Mouse (Mus musculus) forebrain, postnatal 0 days (tissue): ENCODE results near the gene Tnni1. TPM values are rescaled to one million over a fixed set of nuclear protein-coding genes. Genes with fewer than 3 reads are reported as not detected.

Experiments used
- ATAC-seq: fragments of 200-750 bp; cut with Nextera tagmentation; 2 replicates; pipeline ENCODE4 v1.8.0; 2017; ENCODE audit warnings: mild to moderate bottlenecking, moderate library complexity
- DNase-seq: peaks from one replicate; pipeline ENCODE4 v3.0.0-alpha.2; 2015
- H3K27ac ChIP-seq: fragments of 300-500 bp; sonication (generic); 2 replicates; pipeline ENCODE4 v1.5.1; 2014; ENCODE audit warnings: low read depth, mild to moderate bottlenecking, antibody characterized with exemption, low read length, moderate library complexity, mixed read lengths
- H3K27me3 ChIP-seq: fragments of 300-500 bp; sonication (generic); 2 replicates; pipeline ENCODE4 v1.6.1; 2014; ENCODE audit warnings: mild to moderate bottlenecking, low read length, mixed read lengths; ENCODE audit not compliant: insufficient read depth
- H3K36me3 ChIP-seq: fragments of 300-500 bp; sonication (generic); 2 replicates; pipeline ENCODE4 v1.6.1; 2014; ENCODE audit warnings: mild to moderate bottlenecking, moderate library complexity; ENCODE audit not compliant: insufficient read depth
- H3K4me1 ChIP-seq: fragments of 300-500 bp; sonication (generic); 2 replicates; pipeline ENCODE4 v1.6.1; 2014; ENCODE audit warnings: antibody characterized with exemption; ENCODE audit not compliant: insufficient read depth
- H3K4me2 ChIP-seq: fragments of 300-500 bp; sonication (generic); 2 replicates; pipeline ENCODE4 v1.6.1; 2014; ENCODE audit warnings: low read depth, mild to moderate bottlenecking, moderate library complexity
- H3K4me3 ChIP-seq: fragments of 300-500 bp; sonication (generic); 2 replicates; pipeline ENCODE4 v1.5.1; 2014; ENCODE audit warnings: low read depth, low read length, mixed read lengths
- H3K9ac ChIP-seq: fragments of 300-500 bp; sonication (generic); 2 replicates; pipeline ENCODE4 v1.6.1; 2014; ENCODE audit warnings: mild to moderate bottlenecking
- H3K9me3 ChIP-seq: fragments of 300-500 bp; sonication (generic); 2 replicates; pipeline ENCODE4 v1.6.1; 2016; ENCODE audit warnings: low read length
- CTCF ChIP-seq: sonication (generic); IDR thresholded peaks from 2 replicates; pipeline ENCODE4 v1.5.1; 2016; ENCODE audit warnings: antibody characterized with exemption, control low read depth, low read depth
- WGBS: fragments of 180-500 bp; shearing (Covaris S2); extraction: QIAGEN DNeasy Blood & Tissue Kit; methylation state at CpG from one replicate; pipeline ENCODE4 v1.1.7; 2014; 5-methylcytosine and 5-hydroxymethylcytosine counted together
- polyA plus RNA-seq: library from polyadenylated mRNA; unstranded; fragments of >200 nt; fragmentation: Nextera tagmentation; extraction: Ambion mirVana; gene quantifications from 2 replicates; pipeline ENCODE4 v1.2.1, GENCODE M21; 2015
- total RNA-seq: library from RNA; depleted of rRNA; stranded (reverse); fragments of >200 nt; gene quantifications from 2 replicates; pipeline ENCODE4 v1.2.3, GENCODE M21; 2014

Gene Tnni1
- total and polyA plus RNA-seq, 2 experiments from 2014 or later: 0.19 to 0.48 TPM

- no peaks in the 10 kb centered on the region for H3K4me1 ChIP-seq
- no peak overlapping the region for H3K9ac ChIP-seq
- no peak overlapping the region for H3K4me3 ChIP-seq
- H3K4me2 ChIP-seq: no peak overlapping the region
- H3K9me3 ChIP-seq: no peaks in the 10 kb centered on the region
- no peak overlapping the region for H3K27ac ChIP-seq
- DNase-seq (no peak), ATAC-seq (no peak)
- H3K27me3 ChIP-seq: no peaks in the 10 kb centered on the region
- WGBS: 86% methylated on average over 6 of the region's 6 CpGs
- no peaks in the 10 kb centered on the region for H3K36me3 ChIP-seq
- no peak for TF ChIP-seq CTCF
Observed at GRCm38 (mm10) chr1:135844481-135844880, 65.2 kb downstream of the Tnni1 start.

DNA sequence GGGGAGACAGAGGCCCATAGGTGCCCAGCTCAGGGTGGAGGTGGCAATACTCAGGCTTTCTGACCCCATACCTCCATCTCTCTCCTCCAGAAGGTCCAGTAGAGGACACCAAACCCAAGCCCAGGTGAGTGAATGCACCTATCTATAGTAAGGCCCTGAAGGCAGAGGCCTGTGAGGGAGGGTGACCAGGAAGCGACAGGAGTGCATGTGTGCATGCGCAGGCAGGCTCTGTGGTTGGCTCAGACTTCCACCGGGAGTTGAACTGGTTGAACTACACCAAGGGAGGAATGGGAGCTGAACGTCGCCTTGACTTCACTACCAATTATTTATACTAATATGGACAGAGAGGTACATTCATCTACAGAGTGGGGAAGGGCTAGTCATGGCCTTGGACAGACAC lies 67.4 kb downstream of the Tnni1 start:
- Histone ChIP-seq H3K27me3 (no peaks in the 10 kb centered on the region), H3K27ac (no peak overlapping the region), H3K9ac (no peak overlapping the region), H3K9me3 (no peaks in the 10 kb centered on the region), H3K4me2 (no peak overlapping the region), H3K4me3 (no peak overlapping the region), H3K36me3 (no peaks in the 10 kb centered on the region), H3K4me1 (no peaks in the 10 kb centered on the region)
- ATAC-seq: no peak
- DNase-seq: no peak
- 82% methylated on average over 5 of the region's 5 CpGs for WGBS
- TF ChIP-seq CTCF: no peak

GRCm38 (mm10) chr1:135847139-135847562 lies 67.9 kb downstream of the Tnni1 start:
- no peak overlapping the region for H3K27ac ChIP-seq
- no peaks in the 10 kb centered on the region for H3K36me3 ChIP-seq
- no peak overlapping the region for H3K4me2 ChIP-seq
- H3K4me1 ChIP-seq: no peaks in the 10 kb centered on the region
- DNase-seq (peak; percentile 30), ATAC-seq (no peak)
- H3K27me3 ChIP-seq: no peaks in the 10 kb centered on the region
- H3K9ac ChIP-seq: no peak overlapping the region
- no peaks in the 10 kb centered on the region for H3K9me3 ChIP-seq
- 33% methylated on average over 6 of the region's 6 CpGs for WGBS
- H3K4me3 ChIP-seq: no peak overlapping the region
- TF ChIP-seq CTCF: peak; percentile 60

- ATAC-seq (no peak), DNase-seq (no peak)
- Histone ChIP-seq H3K27me3 (no peaks in the 10 kb centered on the region), H3K9me3 (no peaks in the 10 kb centered on the region), H3K4me2 (no peak overlapping the region), H3K4me3 (no peak overlapping the region), H3K36me3 (no peaks in the 10 kb centered on the region), H3K27ac (no peak overlapping the region), H3K9ac (no peak overlapping the region), H3K4me1 (no peaks in the 10 kb centered on the region)
- TF ChIP-seq CTCF: no peak
- 81% methylated on average over 17 of the region's 17 CpGs for WGBS
Observed at GRCm38 (mm10) chr1:135847611-135848351, 68.5 kb downstream of the Tnni1 start.

DNA sequence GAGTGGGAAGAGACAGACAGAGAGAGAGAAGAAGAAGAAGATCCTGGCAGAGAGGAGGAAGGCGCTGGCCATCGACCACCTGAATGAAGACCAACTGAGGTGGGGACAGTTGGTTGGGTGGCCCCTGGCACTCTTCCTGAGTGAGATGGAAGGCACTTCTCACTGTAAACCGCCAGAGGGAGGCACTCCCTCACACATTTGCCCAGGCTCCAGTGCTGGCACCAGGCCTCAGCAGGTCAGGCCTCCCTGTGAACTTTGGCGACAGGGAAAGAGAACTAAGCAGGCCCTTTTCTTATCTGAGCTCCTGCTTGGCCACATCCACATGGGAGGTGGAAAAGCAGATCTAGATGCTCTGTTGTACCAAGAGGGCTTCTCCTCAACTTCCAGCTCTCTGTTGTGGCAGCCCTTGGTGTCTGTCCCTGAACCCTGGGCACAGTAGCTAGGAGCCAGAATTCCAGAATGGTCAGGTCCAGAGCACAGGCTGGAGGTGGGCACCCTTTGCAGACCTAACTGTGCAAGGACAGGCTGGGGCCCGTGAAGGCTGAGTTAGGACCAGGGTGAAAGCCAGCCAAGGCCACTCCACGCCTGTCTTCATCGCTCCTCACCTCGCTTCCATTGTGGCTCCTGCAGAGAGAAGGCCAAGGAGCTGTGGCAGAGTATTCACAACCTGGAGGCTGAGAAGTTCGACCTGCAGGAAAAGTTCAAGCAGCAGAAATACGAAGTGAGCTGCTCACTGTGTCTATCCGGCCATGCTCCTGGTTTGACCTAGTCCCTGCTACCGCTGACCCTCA lies 71.7 kb downstream of the Tnni1 start:
- H3K9me3 ChIP-seq: no peaks in the 10 kb centered on the region
- no peaks in the 10 kb centered on the region for H3K4me1 ChIP-seq
- 75% methylated on average over 12 of the region's 12 CpGs for WGBS
- no peak overlapping the region for H3K4me2 ChIP-seq
- no peak overlapping the region; the same call in 1 of the 2 replicates for H3K27ac ChIP-seq
- no peaks in the 10 kb centered on the region for H3K36me3 ChIP-seq
- H3K4me3 ChIP-seq: no peak overlapping the region
- ATAC-seq: no peak
- TF ChIP-seq CTCF: peak; percentile 60
- no peaks in the 10 kb centered on the region for H3K27me3 ChIP-seq
- DNase-seq: peak; percentile 30
- no peak overlapping the region for H3K9ac ChIP-seq

DNA sequence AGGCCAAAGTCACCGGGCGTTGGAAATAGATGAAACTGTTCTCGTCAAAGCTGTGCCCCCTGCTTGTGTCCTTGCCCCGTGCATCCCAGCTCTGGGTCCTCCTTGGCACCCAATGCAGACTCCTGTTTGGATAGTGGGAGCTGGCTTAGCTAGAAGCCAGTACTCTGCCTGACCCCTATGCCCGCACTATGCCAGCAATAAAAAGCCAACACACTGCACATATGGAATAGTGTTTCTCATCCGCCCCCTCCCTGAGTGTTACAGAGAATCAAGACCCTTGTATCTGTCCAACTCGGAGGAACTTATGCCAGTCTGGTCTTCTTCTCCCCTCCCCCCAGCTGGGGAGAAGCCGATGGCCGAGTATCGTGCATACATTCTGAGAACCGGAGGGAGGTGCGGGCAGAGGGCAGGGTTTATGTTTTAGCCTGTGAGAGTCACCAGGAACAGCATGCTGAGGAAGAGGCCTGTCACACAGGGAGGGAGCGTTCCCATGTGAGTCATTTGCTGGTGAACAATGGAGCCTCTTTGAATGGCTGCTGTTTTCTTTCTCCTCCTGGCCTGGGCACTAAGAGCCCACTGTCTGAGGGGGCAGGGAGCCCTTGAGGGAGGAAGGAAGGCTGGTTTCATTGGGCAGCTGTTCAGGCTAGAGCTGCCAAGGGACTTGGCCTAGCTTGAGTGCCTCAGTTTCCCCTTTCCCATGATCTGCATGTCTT lies 73.0 kb downstream of the Tnni1 start:
- 35% methylated on average over 13 of the region's 13 CpGs for WGBS

More for the DNA sequence above, 73.0 kb downstream of the Tnni1 start:
- Histone ChIP-seq H3K27me3 (no peaks in the 10 kb centered on the region), H3K4me3 (no peak overlapping the region), H3K4me2 (no peak overlapping the region), H3K27ac (no peak overlapping the region), H3K9ac (no peak overlapping the region), H3K9me3 (no peaks in the 10 kb centered on the region), H3K36me3 (no peaks in the 10 kb centered on the region), H3K4me1 (no peaks in the 10 kb centered on the region)
- ATAC-seq (peak; percentile 65), DNase-seq (peak; percentile 14)
- no peak for TF ChIP-seq CTCF
